Mouse (Mus musculus) fat pad, adult 2 months (tissue): Measurements from ENCODE around the gene Cul4a.
"Not testable (repeated sequence)": the region's sequence is repeated elsewhere in the genome, so short reads cannot be mapped to it uniquely, and the experiment has no call there.

Experiments used
- DNase-seq: peaks from one replicate; pipeline ENCODE4 v3.0.0-alpha.2; 2011; ENCODE audit warnings: low read depth, low spot score; ENCODE audit errors: extremely low read depth

Gene Cul4a

GRCm38 (mm10) chr8:13132220-13132619 lies 26.8 kb downstream of the Cul4a start:
- DNase-seq = not testable (repeated sequence)

- DNase-seq = no peak
Measured at GRCm38 (mm10) chr8:13139641-13140182, 34.3 kb downstream of the Cul4a start.

- DNase-seq = no peak
Measured at GRCm38 (mm10) chr8:13141681-13142080, 36.3 kb downstream of the Cul4a start.

- no peak for DNase-seq
Measured at GRCm38 (mm10) chr8:13148476-13148875, 43.1 kb downstream of the Cul4a start.

- DNase-seq = no peak
Measured at GRCm38 (mm10) chr8:13149287-13149686, 43.9 kb downstream of the Cul4a start.

- no peak for DNase-seq
Measured at GRCm38 (mm10) chr8:13149866-13150265, 44.4 kb downstream of the Cul4a start.

- DNase-seq = no peak
Measured at GRCm38 (mm10) chr8:13150929-13151328, 45.5 kb downstream of the Cul4a start.

GRCm38 (mm10) chr8:13154099-13154498 lies 48.7 kb downstream of the Cul4a start:
- DNase-seq = peak; percentile 58

- no peak for DNase-seq
Measured at GRCm38 (mm10) chr8:13155358-13155757, 49.9 kb downstream of the Cul4a start.

GRCm38 (mm10) chr8:13156327-13157097 lies 51.1 kb downstream of the Cul4a start:
- no peak for DNase-seq

GRCm38 (mm10) chr8:13158718-13159376 lies 53.4 kb downstream of the Cul4a start, which contains the start of gene Lamp1:
TSS of gene Lamp1 (plus strand) at chr8:13159161.
- DNase-seq = peak; percentile 56

GRCm38 (mm10) chr8:13159377-13159881 lies 54.0 kb downstream of the Cul4a start:
- no peak for DNase-seq

- DNase-seq = no peak
Measured at GRCm38 (mm10) chr8:13160691-13161090, 55.3 kb downstream of the Cul4a start.

GRCm38 (mm10) chr8:13162098-13162497 lies 56.7 kb downstream of the Cul4a start:
- DNase-seq = no peak

- no peak for DNase-seq
Measured at GRCm38 (mm10) chr8:13163563-13163962, 58.1 kb downstream of the Cul4a start.

- no peak for DNase-seq
Measured at GRCm38 (mm10) chr8:13164361-13164760, 58.9 kb downstream of the Cul4a start.

- no peak for DNase-seq
Measured at GRCm38 (mm10) chr8:13170510-13170909, 65.1 kb downstream of the Cul4a start.

GRCm38 (mm10) chr8:13174305-13174704 lies 68.9 kb downstream of the Cul4a start:
- no peak for DNase-seq

GRCm38 (mm10) chr8:13174811-13175210 lies 69.4 kb downstream of the Cul4a start:
- no peak for DNase-seq

- DNase-seq = no peak
Measured at GRCm38 (mm10) chr8:13175650-13176049, 70.2 kb downstream of the Cul4a start.

- DNase-seq = no peak
Measured at GRCm38 (mm10) chr8:13177173-13177852, 71.9 kb downstream of the Cul4a start.
